Mouse (Mus musculus): ENCODE results near the gene Cttn.

Cttn gene

DNA sequence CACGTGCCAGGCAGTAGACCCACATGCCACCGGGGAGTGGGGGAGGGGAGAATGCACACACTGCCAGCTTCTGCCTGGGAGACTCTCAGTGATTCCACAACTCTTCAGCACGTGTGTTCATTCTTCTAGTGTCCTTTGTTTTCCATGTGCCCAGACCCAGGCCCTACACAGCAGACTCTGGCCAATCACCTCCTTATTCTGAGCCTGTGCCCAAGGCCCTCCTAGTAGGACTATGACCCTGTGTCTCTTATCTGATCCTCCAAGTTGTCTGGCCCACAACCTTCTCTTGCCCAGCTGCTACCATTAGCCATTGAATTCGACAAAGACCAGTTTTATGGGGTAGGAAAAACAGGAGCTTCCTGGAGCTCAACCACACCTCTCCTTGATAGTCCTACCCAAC, 68.3 kb downstream of the Cttn start:
- DNase-seq (ENCODE audit: low read depth, low spot score), result no peak

- no peak for DNase-seq (ENCODE audit: low read depth, low spot score)
Observed at GRCm38 (mm10) chr7:144391727-144392126, 79.1 kb downstream of the Cttn start.

DNA sequence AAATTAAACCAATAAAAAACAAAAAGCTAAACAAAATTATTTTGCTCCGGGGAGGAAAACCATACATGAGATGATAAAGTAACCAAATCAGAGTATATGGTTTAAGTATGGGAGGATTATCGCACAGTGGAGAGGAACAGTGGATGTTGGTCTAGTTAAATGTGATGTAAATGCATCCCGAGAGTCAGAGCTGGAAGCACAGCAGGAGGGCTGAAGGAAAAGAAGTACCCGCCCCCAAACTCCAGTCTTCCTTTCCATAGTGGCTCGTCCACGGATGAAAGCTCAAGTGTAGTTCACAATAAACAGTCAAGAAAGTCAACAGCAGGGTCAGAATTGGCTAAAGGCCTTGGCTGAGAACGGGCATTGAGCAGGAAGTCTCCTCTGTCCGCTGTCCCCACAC, 80.1 kb downstream of the Cttn start:
- DNase-seq (ENCODE audit: low read depth, low spot score), result no peak

- DNase-seq (ENCODE audit: low read depth, low spot score), result no peak
Observed at GRCm38 (mm10) chr7:144389704-144390103, 81.1 kb downstream of the Cttn start.

DNA sequence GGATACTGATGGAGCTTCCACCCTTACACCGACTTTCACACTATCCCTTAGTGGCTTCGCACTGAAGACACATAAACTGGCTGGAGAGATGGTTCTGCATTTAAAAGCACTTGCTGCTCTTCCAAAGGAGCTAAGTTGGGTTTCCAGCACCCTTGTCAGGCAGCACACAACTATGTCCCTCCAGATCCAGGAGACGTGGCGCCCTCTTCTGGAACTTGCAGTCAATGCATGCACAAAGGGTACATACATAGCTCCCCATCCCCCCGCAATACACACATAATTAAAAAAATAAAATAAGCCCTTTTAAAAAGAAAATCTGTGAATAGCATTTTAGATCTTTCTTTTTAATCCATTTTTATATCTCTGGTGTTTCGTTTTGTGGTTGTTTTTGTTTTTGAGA, 83.3 kb downstream of the Cttn start:
- DNase-seq (ENCODE audit: low read depth, low spot score), result no peak
